Mouse (Mus musculus) heart, embryonic 11.5 days (tissue): ENCODE data around the gene Gm973. TPM values are rescaled to one million over a fixed set of nuclear protein-coding genes. Genes with fewer than 3 reads are reported as not detected.
"Not testable (repeated sequence)": the region's sequence is repeated elsewhere in the genome, so short reads cannot be mapped to it uniquely, and the experiment has no call there.

Experiments
- ATAC-seq: fragments of 200-750 bp; cut with Nextera tagmentation; replicated peaks from 2 replicates; pipeline ENCODE4 v1.8.0; 2017; ENCODE audit warnings: moderate library complexity; ENCODE audit not compliant: insufficient number of reproducible peaks, low FRiP score, low TSS enrichment
- H3K27ac ChIP-seq: fragments of 300-500 bp; sonication (generic); 2 replicates; pipeline ENCODE4 v1.5.1; 2014; ENCODE audit warnings: mild to moderate bottlenecking, low read depth, low read length
- H3K27me3 ChIP-seq: fragments of 300-500 bp; sonication (generic); 2 replicates; pipeline ENCODE4 v1.6.1; 2014; ENCODE audit warnings: mild to moderate bottlenecking, low read length, mixed read lengths; ENCODE audit not compliant: control insufficient read depth, insufficient read depth
- H3K36me3 ChIP-seq: fragments of 300-500 bp; sonication (generic); 2 replicates; pipeline ENCODE4 v1.6.1; 2014; ENCODE audit warnings: mild to moderate bottlenecking, low read length, moderate library complexity, mixed read lengths; ENCODE audit not compliant: control insufficient read depth, insufficient read depth
- H3K4me1 ChIP-seq: fragments of 300-500 bp; sonication (generic); 2 replicates; pipeline ENCODE4 v1.6.1; 2014; ENCODE audit warnings: low read length; ENCODE audit not compliant: control insufficient read depth, insufficient read depth
- H3K4me2 ChIP-seq: fragments of 300-500 bp; sonication (generic); 2 replicates; pipeline ENCODE4 v1.6.1; 2014; ENCODE audit warnings: mild to moderate bottlenecking, moderate library complexity
- H3K4me3 ChIP-seq: fragments of 300-500 bp; sonication (generic); 2 replicates; pipeline ENCODE4 v1.5.1; 2014; ENCODE audit warnings: low read depth, low read length
- H3K9ac ChIP-seq: fragments of 300-500 bp; sonication (generic); 2 replicates; pipeline ENCODE4 v1.6.1; 2014; ENCODE audit warnings: mild to moderate bottlenecking, low read depth, low read length, moderate library complexity
- H3K9me3 ChIP-seq: fragments of 300-500 bp; sonication (generic); replicated peaks from 2 replicates; pipeline ENCODE4 v1.6.1; 2016; ENCODE audit warnings: low read length; ENCODE audit not compliant: control insufficient read depth
- WGBS: fragments of 180-500 bp; shearing (Covaris S2); extraction: QIAGEN DNeasy Blood & Tissue Kit; methylation state at CpG from one replicate; pipeline ENCODE4 v1.1.7; 2014; ENCODE audit not compliant: insufficient replicate concordance; 5-methylcytosine and 5-hydroxymethylcytosine counted together
- polyA plus RNA-seq: library from polyadenylated mRNA; unstranded; fragments of >200 nt; fragmentation: Nextera tagmentation; extraction: Ambion mirVana; gene quantifications from 2 replicates; pipeline ENCODE4 v1.2.1, GENCODE M21; 2014

Gene Gm973
- polyA plus RNA-seq, 1 experiment from 2014 or later: 0.17 TPM

GRCm38 (mm10) chr1:59625410-59625809 is 109.3 kb downstream of the Gm973 start:
- no peaks in the 10 kb centered on the region for H3K9me3 ChIP-seq
- H3K27ac ChIP-seq: no peak overlapping the region
- no peak overlapping the region for H3K4me3 ChIP-seq
- H3K4me2 ChIP-seq: no peak overlapping the region
- WGBS: 81% methylated on average over 5 of the region's 5 CpGs
- no peaks in the 10 kb centered on the region for H3K4me1 ChIP-seq
- H3K36me3 ChIP-seq: no peaks in the 10 kb centered on the region
- H3K9ac ChIP-seq: no peak overlapping the region
- ATAC-seq: no peak
- H3K27me3 ChIP-seq: no peaks in the 10 kb centered on the region

- no peaks in the 10 kb centered on the region for H3K27me3 ChIP-seq
Measured at GRCm38 (mm10) chr1:59629194-59629593, 113.1 kb downstream of the Gm973 start.

DNA sequence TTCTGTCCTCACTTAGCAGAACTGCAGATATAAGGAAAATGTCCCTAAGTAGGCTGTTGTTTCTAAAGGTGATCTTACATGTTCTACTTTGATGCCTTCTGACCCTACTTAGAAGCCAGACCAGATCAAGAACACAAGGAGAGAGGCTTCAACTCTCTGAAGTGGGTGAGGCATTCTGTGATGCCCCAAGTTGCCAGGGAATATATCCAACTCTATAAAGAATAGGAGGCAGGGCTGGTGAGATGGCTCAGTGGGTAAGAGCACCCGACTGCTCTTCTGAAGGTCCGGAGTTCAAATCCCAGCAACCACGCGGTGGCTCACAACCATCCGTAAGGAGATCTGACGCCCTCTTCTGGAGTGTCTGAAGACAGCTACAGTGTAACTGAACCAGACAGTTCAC is 114.3 kb downstream of the Gm973 start:
- not testable (repeated sequence) for H3K9ac ChIP-seq, H3K36me3 ChIP-seq, H3K9me3 ChIP-seq, H3K27ac ChIP-seq, H3K4me1 ChIP-seq, H3K27me3 ChIP-seq, H3K4me3 ChIP-seq, ATAC-seq, H3K4me2 ChIP-seq
- WGBS: 81% methylated on average over 6 of the region's 6 CpGs

More at GRCm38 (mm10) chr1:59629194-59629593, 113.1 kb downstream of the Gm973 start:
- Histone ChIP-seq H3K9ac (no peak overlapping the region), H3K36me3 (no peaks in the 10 kb centered on the region), H3K4me3 (no peak overlapping the region), H3K27ac (no peak overlapping the region), H3K4me1 (peaks cover 5% of the 10 kb centered on the region; the same call in 1 of the 2 replicates), H3K4me2 (no peak overlapping the region), H3K9me3 (no peaks in the 10 kb centered on the region)
- WGBS: 43% methylated on average over 6 of the region's 6 CpGs
- ATAC-seq: no peak

GRCm38 (mm10) chr1:59631986-59632659 is 116.1 kb downstream of the Gm973 start:
- H3K27me3 ChIP-seq: no peaks in the 10 kb centered on the region
- H3K4me3 ChIP-seq: no peak overlapping the region
- WGBS: 26% methylated on average over 5 of the region's 5 CpGs
- H3K36me3 ChIP-seq: no peaks in the 10 kb centered on the region
- ATAC-seq: no peak
- no peak overlapping the region for H3K9ac ChIP-seq
- peaks cover 5% of the 10 kb centered on the region; the same call in 1 of the 2 replicates for H3K4me1 ChIP-seq
- H3K4me2 ChIP-seq: no peak overlapping the region
- no peaks in the 10 kb centered on the region for H3K9me3 ChIP-seq
- no peak overlapping the region for H3K27ac ChIP-seq

GRCm38 (mm10) chr1:59633056-59633455 is 117.0 kb downstream of the Gm973 start:
- Histone ChIP-seq H3K4me2 (peak overlapping the region; percentile 23; the same call in 1 of the 2 replicates), H3K36me3 (no peaks in the 10 kb centered on the region), H3K4me1 (peaks cover 5% of the 10 kb centered on the region; the same call in 1 of the 2 replicates), H3K27ac (peak overlapping the region; percentile 7; the same call in 1 of the 2 replicates), H3K4me3 (no peak overlapping the region), H3K9me3 (no peaks in the 10 kb centered on the region), H3K27me3 (no peaks in the 10 kb centered on the region), H3K9ac (no peak overlapping the region)
- no peak for ATAC-seq
- 21% methylated on average over 6 of the region's 6 CpGs for WGBS

- no peak for ATAC-seq
- no peaks in the 10 kb centered on the region for H3K9me3 ChIP-seq
- H3K27me3 ChIP-seq: no peaks in the 10 kb centered on the region
- WGBS: 68% methylated on average over 1 of the region's 1 CpGs
- H3K4me3 ChIP-seq: no peak overlapping the region
- H3K27ac ChIP-seq: no peak overlapping the region
- no peak overlapping the region for H3K4me2 ChIP-seq
- H3K36me3 ChIP-seq: 0 out of 2 replicates have a peak, but pooled peaks cover 4% of the 10 kb centered on the region
- H3K4me1 ChIP-seq: peaks cover 5% of the 10 kb centered on the region; the same call in 1 of the 2 replicates
- H3K9ac ChIP-seq: no peak overlapping the region
Measured at GRCm38 (mm10) chr1:59636349-59636748, 120.3 kb downstream of the Gm973 start.

DNA sequence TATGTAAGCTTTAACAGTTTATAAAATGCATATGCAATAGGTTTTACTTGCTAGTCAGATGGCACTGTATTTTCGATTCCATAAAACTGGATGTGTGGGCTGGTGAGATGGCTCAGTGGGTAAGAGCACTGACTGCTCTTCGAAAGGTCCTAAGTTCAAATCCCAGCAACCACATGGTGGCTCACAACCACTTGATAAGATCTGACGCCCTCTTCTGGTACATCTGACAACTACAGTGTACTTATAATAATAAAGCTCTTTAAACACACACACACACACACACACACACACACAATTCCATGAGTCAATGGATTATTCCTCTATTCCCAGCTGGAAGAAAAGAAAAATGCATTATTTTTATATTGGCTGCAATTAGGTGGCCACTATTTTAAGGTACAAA is 122.3 kb downstream of the Gm973 start:
- Histone ChIP-seq H3K4me1 (no peaks in the 10 kb centered on the region), H3K36me3 (0 out of 2 replicates have a peak, but pooled peaks cover 4% of the 10 kb centered on the region), H3K27ac (no peak overlapping the region), H3K4me3 (no peak overlapping the region), H3K9ac (no peak overlapping the region), H3K9me3 (no peaks in the 10 kb centered on the region), H3K4me2 (no peak overlapping the region), H3K27me3 (no peaks in the 10 kb centered on the region)
- 81% methylated on average over 3 of the region's 3 CpGs for WGBS
- ATAC-seq: no peak

DNA sequence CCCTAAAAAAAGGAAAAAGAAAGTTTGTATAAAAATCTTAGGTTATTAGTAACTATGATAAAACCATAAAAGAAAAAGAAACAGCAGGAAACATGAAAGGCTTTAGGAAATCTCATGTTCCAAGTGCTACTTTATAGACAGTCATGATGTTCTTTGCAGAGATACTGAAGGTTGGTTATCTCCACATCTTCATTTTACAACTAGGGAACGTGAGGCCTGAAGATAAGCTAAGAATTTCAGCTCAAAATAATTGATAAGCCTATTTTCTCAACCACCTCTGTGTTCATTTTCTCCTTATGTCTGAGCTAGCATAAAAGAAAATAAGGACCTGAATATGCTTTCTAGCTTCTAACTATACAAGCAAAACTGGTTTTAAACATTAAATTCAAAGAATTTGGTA is 126.4 kb downstream of the Gm973 start:
- Histone ChIP-seq H3K9ac (no peak overlapping the region), H3K4me3 (no peak overlapping the region), H3K4me1 (no peaks in the 10 kb centered on the region), H3K36me3 (peaks cover 7% of the 10 kb centered on the region; the same call in 1 of the 2 replicates), H3K27me3 (no peaks in the 10 kb centered on the region), H3K9me3 (no peaks in the 10 kb centered on the region), H3K4me2 (no peak overlapping the region), H3K27ac (no peak overlapping the region)
- ATAC-seq: no peak
- 48% methylated on average over 1 of the region's 1 CpGs for WGBS

DNA sequence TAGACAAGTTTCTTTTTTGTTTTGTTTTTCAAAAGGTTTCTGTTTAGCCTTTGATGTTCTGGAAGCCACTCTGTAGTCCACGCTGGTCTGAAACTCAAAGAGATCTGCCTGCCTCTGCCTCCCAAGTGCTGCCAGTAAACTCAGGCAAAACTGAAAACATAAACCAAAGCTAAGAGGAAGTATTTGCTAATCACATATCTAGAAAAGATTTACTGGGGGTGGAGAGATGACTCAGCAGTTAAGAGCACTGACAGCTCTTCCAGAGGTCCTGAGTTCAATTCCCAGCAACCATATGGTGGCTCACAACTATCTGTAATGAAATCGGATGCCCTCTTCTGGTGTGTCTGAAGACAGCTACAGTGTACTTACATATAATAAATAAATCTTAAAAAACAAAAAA is 130.4 kb downstream of the Gm973 start:
- H3K4me3 ChIP-seq, H3K9me3 ChIP-seq, H3K4me2 ChIP-seq, ATAC-seq, H3K27me3 ChIP-seq, H3K36me3 ChIP-seq, H3K9ac ChIP-seq, H3K4me1 ChIP-seq, H3K27ac ChIP-seq: not testable (repeated sequence)
- WGBS: 89% methylated on average over 2 of the region's 2 CpGs
